Mouse (Mus musculus): ENCODE data around the gene Olfr418.

DNA sequence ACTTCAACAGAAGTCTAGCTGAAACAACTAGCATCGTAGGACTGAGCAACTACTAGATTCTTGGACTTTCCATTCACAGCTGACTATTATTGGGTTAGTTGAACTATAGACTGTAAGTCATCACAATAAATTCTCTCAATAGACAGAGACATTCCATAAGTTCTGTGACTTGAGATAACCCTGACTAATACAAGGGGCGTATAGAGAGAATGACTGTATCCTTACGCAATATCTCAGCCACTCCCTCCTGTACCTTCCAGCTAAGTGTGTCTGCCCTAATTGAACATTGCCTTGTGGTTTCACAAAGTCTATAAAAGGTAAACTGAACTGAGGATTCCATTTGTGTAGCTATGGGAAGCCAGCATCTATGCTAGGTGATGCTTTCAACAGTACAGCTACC, 15.9 kb upstream of the Olfr418 start:
- TF ChIP-seq CTCF (IDR thresholded peaks at IDR 0.05; ENCODE audit: borderline replicate concordance, insufficient read depth, low read depth, low read length) (no peak), POLR2A (IDR thresholded peaks at IDR 0.05; ENCODE audit: borderline replicate concordance, insufficient read depth, low read length) (no peak)
